Mouse (Mus musculus) hindbrain, embryonic 12.5 days (tissue): ENCODE results near the gene Sp1. TPM values are rescaled to one million over a fixed set of nuclear protein-coding genes. Genes with fewer than 3 reads are reported as not detected.

Experiments
- ATAC-seq: fragments of 200-750 bp; cut with Nextera tagmentation; 2 replicates; pipeline ENCODE4 v1.8.0; 2017; ENCODE audit warnings: moderate TSS enrichment; ENCODE audit not compliant: low FRiP score
- H3K27ac ChIP-seq: fragments of 300-500 bp; sonication (generic); 2 replicates; pipeline ENCODE4 v1.5.1; 2016; ENCODE audit warnings: mild to moderate bottlenecking
- H3K27me3 ChIP-seq: fragments of 300-500 bp; sonication (generic); 2 replicates; pipeline ENCODE4 v1.6.1; 2016; ENCODE audit warnings: mild to moderate bottlenecking
- H3K36me3 ChIP-seq: fragments of 300-500 bp; sonication (generic); 2 replicates; pipeline ENCODE4 v1.6.1; 2016; ENCODE audit warnings: mild to moderate bottlenecking
- H3K4me1 ChIP-seq: fragments of 300-500 bp; sonication (generic); 2 replicates; pipeline ENCODE4 v1.6.1; 2016
- H3K4me2 ChIP-seq: fragments of 300-500 bp; sonication (generic); replicated peaks from 2 replicates; pipeline ENCODE4 v1.6.1; 2016; ENCODE audit warnings: mild to moderate bottlenecking
- H3K4me3 ChIP-seq: fragments of 300-500 bp; sonication (generic); 2 replicates; pipeline ENCODE4 v1.5.1; 2016; ENCODE audit warnings: mild to moderate bottlenecking
- H3K9ac ChIP-seq: fragments of 300-500 bp; sonication (generic); 2 replicates; pipeline ENCODE4 v1.6.1; 2016; ENCODE audit warnings: mild to moderate bottlenecking, moderate library complexity
- H3K9me3 ChIP-seq: fragments of 300-500 bp; sonication (generic); replicated peaks from 2 replicates; pipeline ENCODE4 v1.6.1; 2016; ENCODE audit warnings: mild to moderate bottlenecking
- WGBS: fragments of 180-500 bp; shearing (Covaris S2); methylation state at CpG from one replicate; pipeline ENCODE4 v1.1.7; 2016; 5-methylcytosine and 5-hydroxymethylcytosine counted together
- polyA plus RNA-seq: library from polyadenylated mRNA; unstranded; fragments of >200 nt; fragmentation: Nextera tagmentation; extraction: Ambion mirVana; gene quantifications from 2 replicates; pipeline ENCODE4 v1.2.1, GENCODE M21; 2016

Sp1 gene
- polyA plus RNA-seq = 9.1 and 9.3 TPM in 2 replicates

DNA sequence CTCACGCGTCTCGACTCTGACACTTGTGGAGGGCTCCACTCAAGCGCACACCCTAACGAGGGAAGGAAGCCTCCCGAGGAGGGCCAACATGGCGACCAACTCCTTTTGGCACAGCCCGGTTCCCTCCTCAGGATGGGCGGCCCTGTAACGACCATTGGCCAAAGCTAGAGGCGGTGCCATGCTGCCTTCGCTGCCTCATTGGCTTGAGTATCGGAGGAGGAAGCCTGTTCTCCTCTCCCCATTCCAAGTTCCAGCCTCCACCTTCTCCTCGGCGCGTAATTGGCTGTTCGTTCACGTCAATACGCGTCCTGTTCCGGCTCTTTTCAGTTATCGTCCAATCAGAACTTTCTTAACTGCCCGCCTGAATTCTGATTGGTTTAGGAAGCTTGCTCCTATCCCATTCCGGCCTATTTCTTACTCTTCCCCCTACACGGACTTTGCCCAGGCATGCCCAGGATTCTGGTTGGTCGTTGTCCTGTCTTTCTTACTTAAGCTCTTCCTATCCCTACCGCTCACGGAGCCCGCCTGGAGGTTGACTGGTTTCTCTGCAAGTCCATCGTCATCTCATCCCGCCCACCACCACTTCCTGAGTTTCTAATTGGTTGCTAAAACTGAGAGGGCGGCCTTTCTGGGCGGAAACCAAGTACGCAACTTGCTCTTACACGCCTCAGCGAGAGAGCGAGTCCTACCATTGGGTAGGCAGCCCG, at the start of gene Sp1:
TSS of gene Sp1 (plus strand) at position 655 of the 707 bp plus-strand sequence.
- Histone ChIP-seq H3K4me1 (peaks cover 39% of the 10 kb centered on the region), H3K36me3 (peaks cover 28% of the 10 kb centered on the region), H3K27me3 (no peaks in the 10 kb centered on the region), H3K9me3 (no peaks in the 10 kb centered on the region), H3K4me2 (peak within 1 kb of the TSS; percentile 62), H3K27ac (peak within 1 kb of the TSS; percentile 99), H3K4me3 (peak within 1 kb of the TSS; percentile 93), H3K9ac (peak within 1 kb of the TSS; percentile 98)
- WGBS = under 1% methylated on average over 38 of the region's 38 CpGs
- peak; percentile 100 for ATAC-seq

DNA sequence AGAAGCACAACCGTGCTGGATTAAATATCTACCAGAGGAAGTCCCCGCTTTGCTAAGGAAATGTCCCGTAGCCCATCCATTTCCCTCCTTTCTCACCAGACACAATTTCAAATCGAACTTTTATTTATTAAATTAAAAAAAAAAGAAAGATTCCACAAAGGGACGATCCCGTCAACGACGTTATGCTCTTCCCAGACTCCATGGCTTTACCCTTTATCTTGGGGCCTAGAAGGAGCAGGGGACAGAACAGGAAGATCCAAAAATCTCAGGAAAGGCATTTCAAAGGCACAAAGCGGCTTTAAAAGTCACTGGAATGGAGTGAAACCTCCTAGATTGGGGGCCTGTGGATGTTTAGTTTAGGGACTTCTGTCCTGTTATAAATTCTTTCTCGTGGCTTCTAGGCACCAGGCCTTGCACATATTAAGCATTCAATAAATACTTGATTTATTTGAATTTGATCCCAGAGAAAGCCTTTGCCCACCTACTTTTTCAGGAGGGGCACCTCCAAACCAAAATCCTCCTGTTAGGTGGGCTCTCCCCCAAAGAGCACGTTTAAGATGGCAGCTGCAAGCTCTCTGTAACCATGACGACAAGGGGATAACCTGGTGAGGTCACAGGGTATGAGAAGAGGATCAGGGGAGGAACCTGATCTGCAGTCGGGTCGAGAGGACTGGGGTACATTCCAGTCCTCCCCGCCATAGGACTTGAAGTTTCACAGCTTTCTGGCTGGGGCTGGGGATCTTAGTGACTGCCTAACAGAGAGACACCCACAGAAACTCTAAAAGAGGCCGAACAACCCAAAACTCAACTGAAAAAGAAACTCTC, 49.2 kb upstream of the Sp1 start:
- ATAC-seq = no peak
- Histone ChIP-seq H3K9ac (peak overlapping the region; percentile 59; the same call in 1 of the 2 replicates), H3K27ac (peak overlapping the region; percentile 82), H3K4me1 (peaks cover 42% of the 10 kb centered on the region), H3K4me3 (no peak overlapping the region), H3K9me3 (no peaks in the 10 kb centered on the region), H3K27me3 (peaks cover 40% of the 10 kb centered on the region), H3K36me3 (no peaks in the 10 kb centered on the region), H3K4me2 (peak overlapping the region; percentile 64)
- 21% methylated on average over 16 of the region's 16 CpGs for WGBS

DNA sequence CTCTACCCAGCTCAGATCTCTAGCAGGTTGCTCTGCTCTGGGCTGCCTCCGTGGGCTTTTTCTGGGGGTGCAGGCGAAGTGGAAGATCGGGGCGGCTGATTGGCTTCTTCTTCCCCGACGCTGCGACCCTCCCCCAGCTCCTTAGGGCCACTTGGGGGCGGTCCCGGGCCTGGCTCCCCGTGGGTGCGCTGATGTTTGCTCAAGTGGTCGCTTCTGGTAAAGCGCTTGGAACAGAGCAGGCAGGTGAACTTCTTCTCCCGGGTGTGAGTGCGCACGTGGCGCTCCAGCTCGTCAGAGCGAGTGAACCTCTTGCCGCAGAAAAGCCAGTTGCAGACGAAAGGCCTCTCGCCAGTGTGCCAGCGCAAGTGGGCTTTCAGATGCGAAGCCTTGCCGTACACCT, 47.8 kb upstream of the Sp1 start:
- 3% methylated on average over 25 of the region's 25 CpGs for WGBS
- Histone ChIP-seq H3K4me3 (peak overlapping the region; percentile 12; the same call in 1 of the 2 replicates), H3K27ac (no peak overlapping the region), H3K36me3 (no peaks in the 10 kb centered on the region), H3K9ac (no peak overlapping the region), H3K27me3 (peaks cover 52% of the 10 kb centered on the region), H3K9me3 (no peaks in the 10 kb centered on the region), H3K4me2 (peak overlapping the region; percentile 37), H3K4me1 (peaks cover 46% of the 10 kb centered on the region)
- no peak for ATAC-seq

DNA sequence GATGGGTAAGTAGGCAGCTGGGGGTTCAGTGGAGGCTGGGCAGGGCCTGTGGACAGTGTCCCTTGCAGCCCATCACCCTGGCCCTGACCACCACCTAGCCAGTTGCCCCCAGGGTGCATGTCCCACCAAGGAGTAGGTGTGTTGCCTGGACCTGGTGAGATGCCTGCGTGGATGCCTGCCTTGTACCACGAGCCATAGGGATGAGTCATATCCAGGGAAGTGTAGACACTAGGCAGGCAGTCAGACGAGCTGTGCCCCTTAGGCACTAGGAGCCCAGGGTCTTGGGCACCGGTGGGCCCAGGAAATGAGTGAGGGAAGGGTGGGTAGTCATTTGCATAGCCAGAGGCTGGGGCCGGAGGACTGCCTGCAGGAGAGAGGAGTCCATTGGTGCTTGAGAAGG, 47.1 kb upstream of the Sp1 start:
- H3K4me1 ChIP-seq = peaks cover 46% of the 10 kb centered on the region
- H3K4me2 ChIP-seq = no peak overlapping the region
- no peak overlapping the region for H3K4me3 ChIP-seq
- no peaks in the 10 kb centered on the region for H3K36me3 ChIP-seq
- ATAC-seq = no peak
- peaks cover 59% of the 10 kb centered on the region for H3K27me3 ChIP-seq
- H3K27ac ChIP-seq = no peak overlapping the region
- 20% methylated on average over 5 of the region's 5 CpGs for WGBS
- H3K9me3 ChIP-seq = no peaks in the 10 kb centered on the region
- 0 out of 2 replicates have a peak overlapping the region, but pooled peaks have one; percentile 23 for H3K9ac ChIP-seq

DNA sequence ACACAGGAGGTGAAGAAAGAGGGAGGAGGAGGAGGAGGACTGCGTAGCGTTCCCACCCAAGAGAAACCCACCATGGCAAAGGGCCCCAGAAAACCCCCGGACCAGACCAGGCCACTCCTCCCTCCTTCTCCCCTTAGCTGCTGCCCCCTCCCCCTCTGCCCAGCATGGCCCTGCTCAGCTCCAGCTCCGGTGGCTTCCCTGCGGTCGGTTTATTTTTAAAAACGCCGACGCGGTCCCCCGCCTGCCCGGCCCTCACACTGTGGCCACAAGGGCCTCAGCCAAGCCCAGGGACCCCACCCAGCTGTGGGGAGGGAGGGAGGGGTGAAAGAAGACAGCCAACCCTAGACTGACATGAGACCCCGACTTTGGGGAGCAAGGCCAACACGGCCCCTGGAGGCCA, 43.3 kb upstream of the Sp1 start:
- ATAC-seq = no peak
- peaks cover 64% of the 10 kb centered on the region for H3K27me3 ChIP-seq
- peak overlapping the region; percentile 26; the same call in 1 of the 2 replicates for H3K27ac ChIP-seq
- H3K4me3 ChIP-seq = no peak overlapping the region
- WGBS = 11% methylated on average over 14 of the region's 14 CpGs
- H3K4me1 ChIP-seq = peaks cover 35% of the 10 kb centered on the region
- H3K9ac ChIP-seq = peak overlapping the region; percentile 20; the same call in 1 of the 2 replicates
- peak overlapping the region; percentile 31 for H3K4me2 ChIP-seq
- H3K9me3 ChIP-seq = no peaks in the 10 kb centered on the region
- no peaks in the 10 kb centered on the region for H3K36me3 ChIP-seq

DNA sequence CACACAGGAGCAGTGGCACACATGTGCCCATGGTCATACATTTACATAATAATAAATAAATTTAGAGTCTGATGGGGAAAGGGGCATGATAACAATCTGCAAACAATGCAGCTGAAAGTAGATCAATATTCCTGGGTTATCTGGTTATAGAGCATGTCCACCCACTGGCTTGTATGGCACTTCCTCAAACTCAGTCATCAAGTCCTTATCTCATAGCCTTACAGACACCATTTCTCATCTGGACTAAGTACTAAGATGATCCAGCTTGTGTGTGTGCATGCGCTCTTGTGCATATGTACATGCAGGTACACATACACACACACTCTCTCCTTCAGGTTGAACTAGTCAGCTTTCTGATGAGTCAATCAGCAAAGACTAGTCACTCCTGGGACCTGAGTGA, 41.3 kb upstream of the Sp1 start:
- ATAC-seq = no peak
- H3K4me3 ChIP-seq = no peak overlapping the region

DNA sequence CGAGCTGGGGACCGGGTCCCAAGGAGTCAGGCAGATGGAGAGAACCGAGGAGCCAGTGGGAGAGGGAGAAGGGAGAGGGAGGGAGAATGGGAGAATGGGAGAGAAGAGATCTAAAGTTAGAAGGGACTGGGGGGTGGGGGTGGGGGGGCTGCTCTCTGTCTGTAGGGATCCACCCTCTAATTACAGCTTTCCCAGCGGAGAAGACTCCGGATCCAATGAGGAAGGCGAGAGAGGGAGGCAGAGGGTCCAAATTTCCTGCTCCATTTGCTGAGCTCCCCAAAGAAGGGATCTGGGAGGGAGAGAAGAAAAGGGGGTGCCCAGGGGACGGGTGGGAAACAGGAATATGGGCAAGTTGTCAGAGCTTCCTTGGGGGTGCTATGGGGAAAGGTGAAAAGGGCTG, 39.7 kb upstream of the Sp1 start:
- no peaks in the 10 kb centered on the region for H3K36me3 ChIP-seq
- H3K9me3 ChIP-seq = no peaks in the 10 kb centered on the region
- peak overlapping the region; percentile 51 for H3K4me2 ChIP-seq
- H3K9ac ChIP-seq = peak overlapping the region; percentile 54
- peaks cover 50% of the 10 kb centered on the region for H3K27me3 ChIP-seq
- no peak for ATAC-seq
- H3K4me1 ChIP-seq = peaks cover 33% of the 10 kb centered on the region
- no peak overlapping the region for H3K27ac ChIP-seq
- H3K4me3 ChIP-seq = peak overlapping the region; percentile 30
- 9% methylated on average over 7 of the region's 7 CpGs for WGBS

More for the DNA sequence above, 41.3 kb upstream of the Sp1 start:
- Histone ChIP-seq H3K4me2 (no peak overlapping the region), H3K9me3 (no peaks in the 10 kb centered on the region), H3K27ac (no peak overlapping the region), H3K4me1 (peaks cover 19% of the 10 kb centered on the region), H3K36me3 (no peaks in the 10 kb centered on the region), H3K9ac (no peak overlapping the region), H3K27me3 (peaks cover 43% of the 10 kb centered on the region)
- 97% methylated on average over 1 of the region's 1 CpGs for WGBS

DNA sequence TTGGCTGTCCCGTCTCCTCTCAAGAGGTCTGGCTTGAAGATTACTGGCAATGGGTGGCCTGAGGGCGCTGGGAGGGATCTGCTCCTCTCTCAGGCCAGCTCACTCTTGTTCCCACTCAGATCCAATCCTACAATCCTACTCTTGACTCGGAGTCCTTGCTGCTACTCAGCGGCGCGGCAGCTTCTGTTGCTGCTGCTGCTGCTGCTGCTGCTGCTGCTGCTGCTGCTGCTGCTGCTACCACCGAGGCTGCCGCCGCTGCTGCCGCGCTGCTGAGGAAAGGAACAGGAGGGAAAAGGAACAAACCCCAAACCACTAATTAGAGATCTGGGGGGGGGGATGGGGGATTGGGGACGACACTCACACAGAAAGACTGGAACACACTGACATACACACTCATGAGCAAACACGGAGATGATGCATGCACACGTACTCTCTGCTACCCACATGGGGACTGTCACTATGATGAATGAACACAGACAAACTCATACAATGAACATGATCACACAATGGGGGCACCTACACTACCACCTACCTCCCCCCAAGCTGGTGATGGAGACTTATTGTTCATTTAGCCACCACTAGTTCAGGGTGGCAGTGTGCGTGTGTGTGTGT, 39.1 kb upstream of the Sp1 start, which contains the start of gene Sp7:
TSS of gene Sp7 (minus strand) at position 450 of the 612 bp plus-strand sequence.
- H3K4me3 ChIP-seq = peak within 1 kb of the TSS; percentile 30
- WGBS = 9% methylated on average over 13 of the region's 15 CpGs
- H3K36me3 ChIP-seq = no peaks in the 10 kb centered on the region
- H3K9me3 ChIP-seq = no peaks in the 10 kb centered on the region
- no peak within 1 kb of the TSS for H3K27ac ChIP-seq
- peak; percentile 24; the same call in 1 of the 2 replicates for ATAC-seq
- peaks cover 54% of the 10 kb centered on the region for H3K27me3 ChIP-seq
- peaks cover 33% of the 10 kb centered on the region for H3K4me1 ChIP-seq
- H3K4me2 ChIP-seq = peak within 1 kb of the TSS; percentile 51
- peak within 1 kb of the TSS; percentile 54 for H3K9ac ChIP-seq

DNA sequence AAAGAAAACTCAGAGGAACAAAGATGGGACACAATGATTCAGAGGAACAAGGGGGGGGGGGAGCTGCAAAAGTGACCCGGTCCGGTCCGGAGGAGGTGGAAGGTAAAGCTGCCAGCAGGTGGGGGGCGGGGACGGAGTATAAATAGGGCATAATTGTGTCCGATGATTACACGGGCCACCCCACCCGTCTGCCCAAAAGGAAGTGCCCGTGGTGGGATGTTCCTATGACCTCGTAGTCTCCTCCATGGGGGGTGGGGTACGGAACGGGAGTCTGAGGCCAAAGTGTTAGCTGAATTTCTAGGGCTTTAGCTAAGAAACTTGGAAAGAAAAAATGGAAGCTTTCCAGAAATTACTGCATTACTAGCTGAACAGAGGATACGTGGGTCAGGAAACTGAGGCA, 36.0 kb upstream of the Sp1 start:
- ATAC-seq = no peak
- Histone ChIP-seq H3K4me1 (peaks cover 29% of the 10 kb centered on the region), H3K4me2 (no peak overlapping the region), H3K27me3 (peaks cover 35% of the 10 kb centered on the region), H3K36me3 (no peaks in the 10 kb centered on the region), H3K9ac (no peak overlapping the region), H3K9me3 (no peaks in the 10 kb centered on the region), H3K27ac (no peak overlapping the region), H3K4me3 (no peak overlapping the region)
- 10% methylated on average over 13 of the region's 13 CpGs for WGBS

DNA sequence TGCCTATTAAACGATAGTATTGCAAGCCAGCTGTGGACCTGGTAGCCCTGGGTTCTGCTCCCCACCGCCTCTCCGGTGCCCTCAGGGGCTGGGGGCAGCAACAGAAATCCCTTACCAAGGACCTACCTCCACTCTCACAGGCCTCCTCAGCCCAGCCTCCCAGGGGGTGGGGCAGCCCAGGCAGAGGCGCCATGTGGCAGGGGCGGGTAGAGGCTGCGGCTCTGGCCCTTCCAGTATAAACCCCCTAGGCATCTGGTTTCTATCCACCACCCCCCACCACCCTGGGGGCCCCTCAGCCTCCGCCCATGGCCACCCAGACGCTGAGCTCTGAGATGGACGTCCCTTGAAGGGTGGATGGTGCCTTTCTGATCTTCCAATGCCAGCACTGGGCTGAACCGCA, 35.2 kb upstream of the Sp1 start:
- ATAC-seq = no peak
- H3K9ac ChIP-seq = peak overlapping the region; percentile 35; the same call in 1 of the 2 replicates
- peaks cover 29% of the 10 kb centered on the region for H3K4me1 ChIP-seq
- no peak overlapping the region for H3K4me3 ChIP-seq
- H3K9me3 ChIP-seq = no peaks in the 10 kb centered on the region
- H3K27ac ChIP-seq = no peak overlapping the region
- peak overlapping the region; percentile 24 for H3K4me2 ChIP-seq
- no peaks in the 10 kb centered on the region for H3K36me3 ChIP-seq
- 7% methylated on average over 10 of the region's 10 CpGs for WGBS
- H3K27me3 ChIP-seq = peaks cover 27% of the 10 kb centered on the region

DNA sequence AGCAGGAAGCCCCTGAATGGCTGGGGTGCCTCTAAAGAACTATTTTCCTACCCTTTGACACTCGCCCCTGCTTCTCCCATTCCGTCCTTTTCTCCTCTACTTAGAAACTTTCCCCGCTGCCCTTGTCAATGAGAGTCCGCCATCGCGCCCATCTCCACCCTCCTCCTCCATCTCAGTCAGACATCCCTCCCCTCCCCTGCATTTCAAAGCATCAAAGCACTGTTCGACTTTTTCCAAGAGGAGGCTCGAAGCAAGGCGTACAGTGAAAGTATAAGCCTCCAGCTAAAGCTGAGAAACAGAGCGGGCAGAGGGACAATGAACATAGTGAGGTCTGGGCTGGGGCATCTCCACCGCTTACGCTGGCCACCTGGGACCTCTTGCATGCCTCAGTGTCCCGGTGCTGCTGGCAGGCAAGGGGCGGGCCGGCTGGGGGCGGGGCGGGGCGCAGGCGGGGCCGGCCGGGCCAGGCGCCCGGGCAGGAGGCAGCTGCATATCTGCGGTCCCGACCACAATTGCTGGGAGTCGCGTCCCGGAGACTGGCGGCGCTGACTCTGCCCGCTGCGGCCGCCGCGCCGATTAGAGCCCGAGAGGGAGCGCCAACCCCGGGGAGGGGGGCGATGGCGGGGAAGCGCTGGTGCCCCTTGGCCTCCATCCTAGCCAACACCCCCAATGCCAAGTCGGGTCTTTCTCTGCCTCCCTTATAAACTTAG, 29.3 kb upstream of the Sp1 start:
- peak overlapping the region; percentile 65 for H3K9ac ChIP-seq
- peak overlapping the region; percentile 49 for H3K4me3 ChIP-seq
- peak overlapping the region; percentile 56 for H3K27ac ChIP-seq
- H3K27me3 ChIP-seq = peaks cover 9% of the 10 kb centered on the region
- peaks cover 20% of the 10 kb centered on the region for H3K4me1 ChIP-seq
- WGBS = under 1% methylated on average over 43 of the region's 43 CpGs
- H3K9me3 ChIP-seq = no peaks in the 10 kb centered on the region
- ATAC-seq = peak; percentile 88
- H3K4me2 ChIP-seq = peak overlapping the region; percentile 81
- no peaks in the 10 kb centered on the region for H3K36me3 ChIP-seq
